ENCODE assay signal across 8 mouse cellular contexts in the genomic region with DNA sequence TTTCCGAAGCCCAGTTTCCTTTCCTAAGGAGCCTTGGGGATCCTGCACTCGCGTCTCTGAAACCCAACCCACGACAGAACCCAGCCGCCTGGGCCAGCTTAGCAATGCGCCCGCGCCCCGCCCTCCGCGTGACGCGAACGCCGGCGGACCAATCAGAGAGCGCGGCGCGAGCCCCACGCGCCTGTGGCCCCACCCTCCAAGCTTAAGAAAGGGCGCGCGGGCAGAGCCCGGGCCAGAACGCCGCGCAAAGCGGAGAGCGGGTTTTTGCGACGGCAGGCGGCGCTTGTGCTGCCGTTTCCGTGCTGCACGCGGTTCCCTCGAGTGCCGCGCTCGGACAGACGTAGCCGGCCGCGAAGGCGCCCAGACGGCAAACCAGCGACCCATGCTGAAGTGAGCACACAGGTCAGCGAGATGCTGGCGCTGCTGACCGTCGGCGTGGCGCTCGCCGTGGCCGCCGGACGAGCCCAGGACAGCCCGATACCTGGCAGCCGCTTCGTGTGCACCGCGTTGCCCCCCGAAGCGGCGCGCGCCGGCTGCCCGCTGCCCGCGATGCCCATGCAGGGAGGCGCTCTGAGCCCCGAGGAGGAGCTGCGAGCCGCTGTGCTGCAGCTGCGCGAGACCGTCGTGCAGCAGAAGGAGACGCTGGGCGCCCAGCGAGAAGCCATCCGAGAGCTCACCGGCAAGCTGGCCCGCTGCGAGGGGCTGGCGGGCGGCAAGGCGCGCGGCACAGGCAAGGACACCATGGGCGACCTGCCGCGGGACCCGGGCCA. TPM values are rescaled to one million over a fixed set of nuclear protein-coding genes. Genes with fewer than 3 reads are reported as not detected.
DNase-seq lines count a peak whose midpoint lies in the region.

Gene Nptx2 (plus strand): TSS at position 250 of the 770 bp plus-strand sequence.

- peak; percentile 92 for DNase-seq in adrenal gland, adult 2 months
- DNase-seq in embryo, embryonic 10.5 days (ENCODE audit: low spot score) = peak; percentile 92
- DNase-seq in gastrocnemius, postnatal 25 days = peak; percentile 69
- DNase-seq in induced T-regulatory cell, adult 2 months (ENCODE audit: low read depth) = peak; percentile 6
- DNase-seq in left cerebral cortex, adult 18-20 months (ENCODE audit: low spot score in 2 of 2) = peak; percentile 82 to 88
- peak; percentile 58 for DNase-seq in lung, postnatal 14 days
- DNase-seq in right cerebral cortex, adult 2 months (ENCODE audit: low spot score in 2 of 2) = peak; percentile 86
- no peak for DNase-seq in spleen, postnatal 10 days (ENCODE audit: low spot score in 2 of 2)

RNA-seq across cellular contexts. Expression of gene Nptx2, which starts in this region (rescaled TPM):
- under 1 TPM; 0.48 to 0.72 TPM for total RNA-seq in adrenal gland, adult 2 months (2021)
- polyA plus RNA-seq in adrenal gland, adult 2 months (2012; rRNA removed) = 0.28 and 0.40 TPM in 2 replicates
- under 1 TPM; 0.10 to 0.13 TPM for total RNA-seq in gastrocnemius, postnatal 25 days (2021)
- 100 to 1,000 TPM in 1 of 2 experiments, 10 to 100 TPM in 1; 87.1 to 143 TPM for total RNA-seq in left cerebral cortex, adult 18-20 months (2021)

Comparison
In these comparisons a context has a peak if more than half of its experiments do, and no peak if none do; other contexts are left out.
1. RNA of gene Nptx2 (total RNA-seq): 87.1 to 143 TPM in left cerebral cortex, adult 18-20 months; 0.48 to 0.72 TPM in adrenal gland, adult 2 months and 0.10 to 0.13 TPM in gastrocnemius, postnatal 25 days; every median in the first group is over 10 times any median in the second.
2. Peak in DNase-seq in adrenal gland, adult 2 months; RNA of the gene not detected or under 1 TPM.
3. Peak in DNase-seq in gastrocnemius, postnatal 25 days; RNA of the gene not detected or under 1 TPM.
4. DNase-seq: peak in embryo, embryonic 10.5 days (single experiment), induced T-regulatory cell, adult 2 months (single experiment), left cerebral cortex, adult 18-20 months (2 of 2), lung, postnatal 14 days (single experiment) and right cerebral cortex, adult 2 months (2 of 2); none in spleen, postnatal 10 days (0 of 2).